Mouse (Mus musculus): Measurements from ENCODE around the gene Icam4. TPM values are rescaled to one million over a fixed set of nuclear protein-coding genes. Genes with fewer than 3 reads are reported as not detected.

The Icam4 gene
- total and polyA plus RNA-seq, 3 experiments = 193 to 268 (median 260) TPM

GRCm38 (mm10) chr9:21007313-21007952 lies 21.7 kb upstream of the Icam4 start:
- no peak overlapping the region for H3K27ac ChIP-seq (ENCODE audit: control insufficient read depth, low read depth, low read length)
- no peak for DNase-seq (ENCODE audit: low read depth, low spot score)
- no peak overlapping the region for H3K4me3 ChIP-seq (ENCODE audit: control insufficient read depth in 1 of 2, insufficient read depth in 1 of 2, low read depth in 2 of 2, low read length in 2 of 2)
- no peaks in the 10 kb centered on the region for H3K27me3 ChIP-seq (ENCODE audit: control insufficient read depth in 1 of 2, insufficient read depth in 2 of 2, low read length in 2 of 2)
- H3K36me3 ChIP-seq (ENCODE audit: control insufficient read depth in 1 of 2, insufficient read depth in 2 of 2, low read length in 2 of 2) = peaks cover 3 to 17% of the 10 kb centered on the region in 2 experiments
- no peak overlapping the region for H3K9ac ChIP-seq (ENCODE audit: control insufficient read depth, low read depth, low read length, poor library complexity, severe bottlenecking)
- TF ChIP-seq POLR2A (IDR thresholded peaks at IDR 0.05; ENCODE audit: control insufficient read depth in 1 of 2, insufficient read depth in 1 of 2, low read depth in 1 of 2, low read length in 2 of 2, poor library complexity in 1 of 2) = no peak
- TF ChIP-seq POLR2AphosphoS2 (IDR thresholded peaks at IDR 0.05; ENCODE audit: low read length) = no peak
- no peak for TF ChIP-seq MAX (IDR thresholded peaks at IDR 0.05; ENCODE audit: low read length)
- H3K9me3 ChIP-seq (replicated peaks; ENCODE audit: insufficient read depth, low read length) = no peaks in the 10 kb centered on the region
- peaks cover 10 to 24% of the 10 kb centered on the region in 2 experiments for H3K4me1 ChIP-seq (ENCODE audit: control insufficient read depth in 1 of 2, insufficient read depth in 2 of 2, low read length in 2 of 2)
- H3K79me2 ChIP-seq (ENCODE audit: control insufficient read depth, insufficient read depth, low read length, poor library complexity) = peaks cover 9% of the 10 kb centered on the region

GRCm38 (mm10) chr9:21008007-21008406 lies 21.2 kb upstream of the Icam4 start:
- peaks cover 3 to 21% of the 10 kb centered on the region in 2 experiments for H3K36me3 ChIP-seq (ENCODE audit: control insufficient read depth in 1 of 2, insufficient read depth in 2 of 2, low read length in 2 of 2)
- H3K9ac ChIP-seq (ENCODE audit: control insufficient read depth, low read depth, low read length, poor library complexity, severe bottlenecking) = no peak overlapping the region
- H3K9me3 ChIP-seq (replicated peaks; ENCODE audit: insufficient read depth, low read length) = no peaks in the 10 kb centered on the region
- peaks cover 6% of the 10 kb centered on the region for H3K79me2 ChIP-seq (ENCODE audit: control insufficient read depth, insufficient read depth, low read length, poor library complexity)
- no peak overlapping the region for H3K27ac ChIP-seq (ENCODE audit: control insufficient read depth, low read depth, low read length)
- peaks cover 10 to 29% of the 10 kb centered on the region in 2 experiments for H3K4me1 ChIP-seq (ENCODE audit: control insufficient read depth in 1 of 2, insufficient read depth in 2 of 2, low read length in 2 of 2)
- no peaks in the 10 kb centered on the region for H3K27me3 ChIP-seq (ENCODE audit: control insufficient read depth in 1 of 2, insufficient read depth in 2 of 2, low read length in 2 of 2)
- no peak overlapping the region for H3K4me3 ChIP-seq (ENCODE audit: control insufficient read depth in 1 of 2, insufficient read depth in 1 of 2, low read depth in 2 of 2, low read length in 2 of 2)
- DNase-seq (ENCODE audit: low read depth, low spot score) = peak; percentile 59
- TF ChIP-seq CTCF (IDR thresholded peaks at IDR 0.05 in 2 of 3, conservative IDR thresholded peaks at IDR 0.05 in 1 of 3; ENCODE audit: control insufficient read depth in 1 of 3, insufficient read depth in 1 of 3, low read depth in 2 of 3, low read length in 3 of 3, poor library complexity in 1 of 3, severe bottlenecking in 1 of 3) (peak in 1 of 3 experiments; percentile 45; a peak in 2 of 6 replicates), ZKSCAN1 (IDR thresholded peaks at IDR 0.05; ENCODE audit: low read depth, low read length) (no peak)

- Histone ChIP-seq H3K79me2 (ENCODE audit: control insufficient read depth, insufficient read depth, low read length, poor library complexity) (no peaks in the 10 kb centered on the region; the same call in 1 of the 2 replicates), H3K4me1 (ENCODE audit: control insufficient read depth in 1 of 2, insufficient read depth in 2 of 2, low read length in 2 of 2) (peaks cover 10 to 36% of the 10 kb centered on the region in 2 experiments), H3K27me3 (ENCODE audit: control insufficient read depth in 1 of 2, insufficient read depth in 2 of 2, low read length in 2 of 2) (no peaks in the 10 kb centered on the region), H3K9ac (ENCODE audit: control insufficient read depth, low read depth, low read length, poor library complexity, severe bottlenecking) (no peak overlapping the region), H3K36me3 (ENCODE audit: control insufficient read depth in 1 of 2, insufficient read depth in 2 of 2, low read length in 2 of 2) (peaks cover 0 to 22% of the 10 kb centered on the region in 2 experiments; a peak in 3 of 4 replicates), H3K27ac (ENCODE audit: control insufficient read depth, low read depth, low read length) (no peak overlapping the region), H3K9me3 (replicated peaks; ENCODE audit: insufficient read depth, low read length) (no peaks in the 10 kb centered on the region), H3K4me3 (ENCODE audit: control insufficient read depth in 1 of 2, insufficient read depth in 1 of 2, low read depth in 2 of 2, low read length in 2 of 2) (no peak overlapping the region)
- DNase-seq (ENCODE audit: low read depth, low spot score) = no peak
- no peak for TF ChIP-seq UBTF (IDR thresholded peaks at IDR 0.05; ENCODE audit: borderline replicate concordance, insufficient read depth, low read depth, low read length)
- no peak for TF ChIP-seq GATA1 (IDR thresholded peaks at IDR 0.05; ENCODE audit: low read depth, low read length)
- no peak for TF ChIP-seq MYB (IDR thresholded peaks at IDR 0.05; ENCODE audit: low read depth, low read length)
- TF ChIP-seq RCOR1 (IDR thresholded peaks at IDR 0.05; ENCODE audit: low read depth, low read length) = no peak
- no peak for TF ChIP-seq ZNF384 (IDR thresholded peaks at IDR 0.05; ENCODE audit: low read depth, low read length)
- TF ChIP-seq MXI1 (IDR thresholded peaks at IDR 0.05; ENCODE audit: low read depth, low read length) = no peak
- no peak for TF ChIP-seq POLR2AphosphoS2 (IDR thresholded peaks at IDR 0.05; ENCODE audit: low read length)
- no peak for TF ChIP-seq RAD21 (IDR thresholded peaks at IDR 0.05; ENCODE audit: low read depth, low read length)
- TF ChIP-seq TBP (IDR thresholded peaks at IDR 0.05; ENCODE audit: low read depth, low read length) = no peak
- no peak for TF ChIP-seq SIN3A (IDR thresholded peaks at IDR 0.05; ENCODE audit: low read length)
Observed at GRCm38 (mm10) chr9:21010362-21010761, 18.8 kb upstream of the Icam4 start.
